Mouse (Mus musculus) megakaryocyte, embryonic 14.5 days (primary cell): ENCODE data around the gene Ddx20.

ENCODE experiments used
- FLI1 ChIP-seq: IDR thresholded peaks from 2 replicates; pipeline ENCODE4 v1.6.1; 2012; ENCODE audit warnings: low read length, inconsistent platforms, mixed read lengths
- GATA1 ChIP-seq: IDR thresholded peaks from 3 replicates; pipeline ENCODE4 v1.6.1; 2012; ENCODE audit warnings: mixed read lengths, low read length, inconsistent platforms, borderline replicate concordance

DNA sequence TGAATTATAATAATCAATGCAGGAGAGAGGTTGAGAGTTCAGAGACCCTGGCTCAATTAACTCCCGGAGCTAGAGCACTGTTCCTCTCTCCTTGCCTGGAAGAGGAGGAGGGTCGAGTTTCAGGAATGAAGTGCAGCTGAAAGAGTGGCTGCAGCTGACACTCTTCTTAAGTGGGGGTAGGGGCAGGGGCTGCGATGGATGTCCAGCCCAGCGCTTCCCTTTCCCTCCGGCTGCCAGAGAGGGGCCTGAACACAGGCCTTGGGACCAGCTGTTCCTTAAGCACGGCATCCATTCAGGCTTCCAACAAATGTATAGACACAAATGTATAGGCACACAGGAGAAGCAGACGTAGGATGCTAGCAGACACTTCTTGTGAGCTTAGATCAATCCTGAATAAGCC lies 20.2 kb upstream of the Ddx20 start:
- no peak for TF ChIP-seq GATA1
- no peak for TF ChIP-seq FLI1
